ENCODE assay signal across 7 mouse cellular contexts in the genomic region with DNA sequence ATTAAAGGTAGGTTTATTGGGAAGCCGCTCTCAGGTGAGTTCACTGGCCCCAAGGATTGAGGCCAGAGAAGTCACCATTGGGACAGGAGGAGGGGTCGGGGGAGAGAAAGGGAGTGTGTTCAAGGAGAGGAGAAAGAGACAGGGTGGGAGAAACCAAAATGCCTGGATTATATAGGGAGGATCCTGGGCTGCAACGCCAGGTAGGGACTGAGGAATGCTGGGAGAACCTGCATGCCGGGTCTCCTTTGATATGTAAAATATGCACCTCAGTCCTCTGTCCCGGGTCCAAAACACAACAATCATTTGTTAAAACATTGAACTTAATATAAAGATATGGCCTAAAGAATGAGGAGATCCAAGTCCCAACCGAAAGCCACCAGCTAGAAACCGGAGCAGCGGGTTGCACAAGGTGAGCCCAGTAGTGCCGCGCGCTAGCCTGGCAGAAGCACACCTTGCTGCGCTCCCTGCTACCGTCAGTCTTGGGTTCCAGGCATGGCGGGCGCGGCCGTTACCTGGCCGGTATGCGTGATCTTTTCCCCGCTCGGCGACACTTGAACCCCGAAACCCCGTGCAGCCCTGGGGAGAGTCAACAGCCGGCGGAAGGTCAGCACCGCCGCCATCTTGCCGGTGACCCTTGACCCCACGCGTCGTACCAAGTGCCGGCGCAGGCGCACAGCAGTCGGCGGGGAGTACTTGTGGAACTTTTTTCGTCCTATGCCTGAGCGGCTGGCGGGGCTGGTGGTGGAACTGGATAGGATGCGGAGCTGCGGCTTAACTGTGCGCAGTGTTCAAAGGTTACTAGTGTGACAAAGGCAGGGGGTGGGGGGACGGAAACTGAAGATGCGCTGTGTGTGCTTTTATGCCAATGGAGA. TPM values are rescaled to one million over a fixed set of nuclear protein-coding genes. Genes with fewer than 3 reads are reported as not detected.
DNase-seq lines count a peak whose midpoint lies in the region; ATAC-seq lines count a peak whose summit lies in the region.

A gene (plus strand): TSS at position 687 of the 872 bp plus-strand sequence.
A gene (minus strand): TSS at position 716 of the 872 bp plus-strand sequence.

- peaks cover 10% of the 10 kb centered on the region for H3K4me1 ChIP-seq in intestine, embryonic 15.5 days (replicated peaks)
- peaks cover 41% of the 10 kb centered on the region for H3K4me1 ChIP-seq in midbrain, embryonic 10.5 days

- H3K4me2 ChIP-seq in intestine, embryonic 15.5 days (replicated peaks), result peak within 1 kb of the TSS; percentile 64

- H3K27ac ChIP-seq in intestine, embryonic 15.5 days, result peak within 1 kb of the TSS; percentile 82
- H3K27ac ChIP-seq in midbrain, embryonic 10.5 days (replicated peaks), result peak within 1 kb of the TSS; percentile 92

- WGBS in intestine, embryonic 15.5 days, result 1% methylated on average over 45 of the region's 45 CpGs
- WGBS in midbrain, embryonic 10.5 days, result 2% methylated on average over 45 of the region's 45 CpGs

- no peaks in the 10 kb centered on the region for H3K9me3 ChIP-seq in intestine, embryonic 15.5 days
- no peaks in the 10 kb centered on the region for H3K9me3 ChIP-seq in midbrain, embryonic 10.5 days (replicated peaks)

- peak within 1 kb of the TSS; percentile 88 for H3K4me3 ChIP-seq in intestine, embryonic 15.5 days (replicated peaks)
- H3K4me3 ChIP-seq in midbrain, embryonic 10.5 days, result peak within 1 kb of the TSS; percentile 89

- peak within 1 kb of the TSS; percentile 81 for H3K9ac ChIP-seq in intestine, embryonic 15.5 days

- peak; percentile 92 for ATAC-seq in intestine, embryonic 15.5 days

- intact Hi-C loops in left cerebral cortex, postnatal 25 days (cut with DNase I), result loop anchor here (5.0 kb wide), 1 partner anchor 274 kb away; a partner anchor contains a TSS

- H3K36me3 ChIP-seq in intestine, embryonic 15.5 days, result peaks cover 20% of the 10 kb centered on the region
- peaks cover 38% of the 10 kb centered on the region for H3K36me3 ChIP-seq in midbrain, embryonic 10.5 days

- H3K27me3 ChIP-seq in intestine, embryonic 15.5 days (replicated peaks), result no peaks in the 10 kb centered on the region
- H3K27me3 ChIP-seq in midbrain, embryonic 10.5 days (ENCODE audit: low read depth, poor library complexity, severe bottlenecking), result no peaks in the 10 kb centered on the region

- DNase-seq in adrenal gland, adult (ENCODE audit: inconsistent age in 2 of 2, low spot score in 1 of 2), result peak; percentile 95 to 97
- DNase-seq in embryo, embryonic 10.5 days (ENCODE audit: low spot score), result peak; percentile 94
- peak; percentile 91 for DNase-seq in gastrocnemius, postnatal 25 days
- peak; percentile 92 to 95 for DNase-seq in left cerebral cortex, postnatal 25 days (ENCODE audit: low spot score in 2 of 2)
- DNase-seq in midbrain, embryonic 10.5 days (ENCODE audit: low spot score), result peak; percentile 94
- DNase-seq in right cerebral cortex, postnatal 4 days, result peak; percentile 95

RNA-seq across cellular contexts. Expression of the first gene that starts in this region (rescaled TPM):
- total RNA-seq in gastrocnemius, postnatal 25 days (2021), result 10 to 100 TPM; 44.8 to 46.9 TPM
- 159 and 160 TPM in 2 replicates for polyA plus RNA-seq in intestine, embryonic 15.5 days (2015; fragmentation: Nextera tagmentation; extraction: Ambion mirVana)
- total RNA-seq in left cerebral cortex, postnatal 25 days (2021), result 10 to 100 TPM; 38.6 to 40.3 TPM
- polyA plus RNA-seq in midbrain, embryonic 10.5 days (2016; fragmentation: Nextera tagmentation; extraction: Ambion mirVana), result 130 and 149 TPM in 2 replicates

RNA-seq across cellular contexts. Expression of the second gene that starts in this region (rescaled TPM):
- total RNA-seq in gastrocnemius, postnatal 25 days (2021), result 100 to 1,000 TPM; 429 to 436 TPM
- 464 and 509 TPM in 2 replicates for polyA plus RNA-seq in intestine, embryonic 15.5 days (2015; fragmentation: Nextera tagmentation; extraction: Ambion mirVana)
- total RNA-seq in left cerebral cortex, postnatal 25 days (2021), result 100 to 1,000 TPM; 182 to 189 TPM
- polyA plus RNA-seq in midbrain, embryonic 10.5 days (2016; fragmentation: Nextera tagmentation; extraction: Ambion mirVana), result 386 and 389 TPM in 2 replicates

Comparison
In these comparisons a context has a peak if more than half of its experiments do, and no peak if none do; other contexts are left out.
1. Peak in every context shown above with its lines: DNase-seq, ATAC-seq, H3K4me3 ChIP-seq and H3K27ac ChIP-seq.